Mouse (Mus musculus) C2C12 (cell line): ENCODE measurements around the gene Ltbp3.

Experiments
- CEBPB ChIP-seq: IDR thresholded peaks from one replicate; pipeline ENCODE4 v1.6.1; 2011; ENCODE audit warnings: low read depth, mild to moderate bottlenecking, control low read depth, moderate library complexity
- CTCF ChIP-seq: IDR thresholded peaks from one replicate; pipeline ENCODE4 v1.5.1; 2011; ENCODE audit not compliant: control insufficient read depth, insufficient read depth, insufficient read length
- MAX ChIP-seq: IDR thresholded peaks from one replicate; pipeline ENCODE4 v1.6.1; 2011; ENCODE audit warnings: mild to moderate bottlenecking, control low read depth
- MYOD1 ChIP-seq: IDR thresholded peaks from one replicate; pipeline ENCODE4 v1.6.1; 2011; ENCODE audit warnings: low read depth; ENCODE audit not compliant: control insufficient read depth, insufficient read length
- MYOG ChIP-seq: IDR thresholded peaks from one replicate; pipeline ENCODE4 v1.6.1; 2011; ENCODE audit not compliant: control insufficient read depth, insufficient read length; ENCODE audit errors: extremely low read depth
- USF1 ChIP-seq: IDR thresholded peaks from one replicate; pipeline ENCODE4 v1.6.1; 2011; ENCODE audit warnings: low read depth, mild to moderate bottlenecking, control low read depth, moderate library complexity

DNA sequence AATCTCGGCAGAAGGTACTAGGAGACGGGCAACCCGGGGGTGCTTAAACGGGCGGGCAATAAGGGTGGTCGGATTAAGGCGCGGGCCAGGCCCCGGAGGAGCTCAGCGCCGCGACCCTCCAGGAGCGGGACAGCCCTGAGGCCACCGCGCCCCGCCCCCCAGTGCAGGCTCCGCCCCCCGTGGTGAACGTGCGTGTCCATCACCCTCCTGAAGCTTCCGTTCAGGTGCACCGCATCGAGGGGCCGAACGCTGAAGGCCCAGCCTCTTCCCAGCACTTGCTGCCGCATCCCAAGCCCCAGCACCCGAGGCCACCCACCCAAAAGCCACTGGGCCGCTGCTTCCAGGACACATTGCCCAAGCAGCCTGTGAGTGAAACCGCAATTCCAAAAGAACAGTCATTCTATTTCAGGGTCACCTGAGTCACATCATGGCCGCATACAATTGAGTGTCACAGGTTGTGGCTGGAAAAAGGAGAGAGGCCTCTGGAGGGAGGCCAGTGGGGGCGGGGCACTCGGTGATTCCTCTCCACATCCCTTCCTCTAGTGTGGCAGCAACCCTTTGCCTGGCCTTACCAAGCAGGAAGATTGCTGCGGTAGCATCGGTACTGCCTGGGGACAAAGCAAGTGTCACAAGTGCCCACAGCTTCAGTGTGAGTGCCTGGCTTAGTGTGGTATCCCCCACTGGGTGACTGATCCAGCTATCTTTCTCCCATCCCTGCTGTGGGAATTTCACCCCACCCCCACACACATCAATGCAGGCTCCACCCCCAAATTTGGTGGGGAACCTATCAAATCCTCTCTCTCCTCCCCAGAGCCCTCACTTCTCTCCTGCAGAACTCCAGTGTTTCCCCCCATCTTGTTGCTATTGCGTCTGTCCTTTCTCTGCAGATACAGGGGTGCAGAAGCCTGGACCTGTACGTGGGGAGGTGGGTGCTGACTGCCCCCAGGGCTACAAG, 5.3 kb downstream of the Ltbp3 start:
- TF ChIP-seq MAX (no peak), CTCF (no peak), USF1 (no peak), MYOD1 (no peak), CEBPB (no peak), MYOG (no peak)
